Mouse (Mus musculus): ENCODE measurements around the gene Maea. TPM values are rescaled to one million over a fixed set of nuclear protein-coding genes. Genes with fewer than 3 reads are reported as not detected.
"Not testable (repeated sequence)": the region's sequence is repeated elsewhere in the genome, so short reads cannot be mapped to it uniquely, and the experiment has no call there.

Maea gene
- polyA plus RNA-seq, 1 experiment from 2014 or later: 130 TPM

- H3K27me3 ChIP-seq; H3K4me3 ChIP-seq; H3K9me3 ChIP-seq; H3K9ac ChIP-seq; H3K4me2 ChIP-seq (replicated peaks); H3K4me1 ChIP-seq; ATAC-seq (ENCODE audit: low FRiP score, low read depth); H3K27ac ChIP-seq: not testable (repeated sequence)
- WGBS: 73% methylated on average over 3 of the region's 3 CpGs
- H3K36me3 ChIP-seq: peaks cover 29% of the 10 kb centered on the region
Observed at GRCm38 (mm10) chr5:33342248-33342647, 6.9 kb downstream of the Maea start.

- no peaks in the 10 kb centered on the region for H3K9me3 ChIP-seq
- H3K4me3 ChIP-seq: no peak overlapping the region
- H3K36me3 ChIP-seq: peaks cover 29% of the 10 kb centered on the region
- H3K27ac ChIP-seq: no peak overlapping the region
- H3K4me2 ChIP-seq (replicated peaks): no peak overlapping the region
- H3K9ac ChIP-seq: no peak overlapping the region
- no peaks in the 10 kb centered on the region for H3K27me3 ChIP-seq
- no peak for ATAC-seq (ENCODE audit: low FRiP score, low read depth)
- 0 out of 2 replicates have a peak, but pooled peaks cover 4% of the 10 kb centered on the region for H3K4me1 ChIP-seq
Observed at GRCm38 (mm10) chr5:33342821-33343220, 7.5 kb downstream of the Maea start.

DNA sequence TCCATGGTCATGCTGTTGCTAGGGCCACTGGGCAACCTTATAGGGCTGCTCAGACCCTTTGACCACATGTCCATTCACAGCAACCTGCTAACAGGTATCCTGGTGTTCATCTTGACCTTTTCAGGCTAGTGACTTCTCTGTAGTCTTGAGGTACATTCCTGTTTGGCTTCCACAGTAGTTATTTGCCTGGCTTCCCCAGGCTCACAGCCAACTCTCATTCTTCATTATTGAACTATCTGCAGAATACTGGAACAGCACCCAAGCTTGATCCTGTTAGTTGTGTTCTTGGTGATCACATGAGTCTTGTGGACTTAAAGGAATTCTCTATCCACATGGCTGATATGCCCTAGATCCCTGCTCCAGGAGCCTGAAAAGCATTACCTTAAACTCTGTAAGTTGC, 8.3 kb downstream of the Maea start:
- ATAC-seq (ENCODE audit: low FRiP score, low read depth): no peak
- Histone ChIP-seq H3K36me3 (peaks cover 25% of the 10 kb centered on the region), H3K4me1 (0 out of 2 replicates have a peak, but pooled peaks cover 4% of the 10 kb centered on the region)

GRCm38 (mm10) chr5:33344070-33344469, 8.8 kb downstream of the Maea start:
- Histone ChIP-seq H3K4me1 (0 out of 2 replicates have a peak, but pooled peaks cover 4% of the 10 kb centered on the region), H3K27ac (no peak overlapping the region), H3K9me3 (no peaks in the 10 kb centered on the region), H3K36me3 (peaks cover 21% of the 10 kb centered on the region), H3K4me2 (replicated peaks) (no peak overlapping the region), H3K4me3 (no peak overlapping the region), H3K27me3 (no peaks in the 10 kb centered on the region), H3K9ac (no peak overlapping the region)
- ATAC-seq (ENCODE audit: low FRiP score, low read depth): no peak
- 95% methylated on average over 3 of the region's 3 CpGs for WGBS

More for the DNA sequence above, 8.3 kb downstream of the Maea start:
- H3K4me2 ChIP-seq (replicated peaks): no peak overlapping the region
- no peaks in the 10 kb centered on the region for H3K27me3 ChIP-seq
- no peaks in the 10 kb centered on the region for H3K9me3 ChIP-seq
- H3K27ac ChIP-seq: no peak overlapping the region
- no peak overlapping the region for H3K4me3 ChIP-seq
- no peak overlapping the region for H3K9ac ChIP-seq

GRCm38 (mm10) chr5:33347620-33348019, 12.3 kb downstream of the Maea start:
- 69% methylated on average over 3 of the region's 3 CpGs for WGBS
- H3K4me2 ChIP-seq (replicated peaks): no peak overlapping the region
- no peak for ATAC-seq (ENCODE audit: low FRiP score, low read depth)
- H3K4me3 ChIP-seq: no peak overlapping the region
- no peaks in the 10 kb centered on the region for H3K27me3 ChIP-seq
- no peak overlapping the region for H3K9ac ChIP-seq
- H3K27ac ChIP-seq: no peak overlapping the region
- peaks cover 22% of the 10 kb centered on the region for H3K4me1 ChIP-seq
- peaks cover 7% of the 10 kb centered on the region for H3K36me3 ChIP-seq
- H3K9me3 ChIP-seq: no peaks in the 10 kb centered on the region

- H3K4me3 ChIP-seq: no peak overlapping the region
- no peak overlapping the region for H3K4me2 ChIP-seq (replicated peaks)
- H3K9me3 ChIP-seq: no peaks in the 10 kb centered on the region
- peaks cover 7% of the 10 kb centered on the region for H3K36me3 ChIP-seq
- peaks cover 36% of the 10 kb centered on the region for H3K4me1 ChIP-seq
- no peak overlapping the region for H3K9ac ChIP-seq
- ATAC-seq (ENCODE audit: low FRiP score, low read depth): no peak
- 92% methylated on average over 5 of the region's 5 CpGs for WGBS
- no peak overlapping the region for H3K27ac ChIP-seq
- no peaks in the 10 kb centered on the region for H3K27me3 ChIP-seq
Observed at GRCm38 (mm10) chr5:33349205-33349604, 13.9 kb downstream of the Maea start.

- Histone ChIP-seq H3K9ac (no peak overlapping the region), H3K27ac (no peak overlapping the region), H3K36me3 (peaks cover 2% of the 10 kb centered on the region), H3K27me3 (no peaks in the 10 kb centered on the region), H3K4me3 (no peak overlapping the region), H3K4me2 (replicated peaks) (no peak overlapping the region), H3K9me3 (no peaks in the 10 kb centered on the region), H3K4me1 (peaks cover 36% of the 10 kb centered on the region)
- WGBS: 74% methylated on average over 4 of the region's 4 CpGs
- no peak for ATAC-seq (ENCODE audit: low FRiP score, low read depth)
Observed at GRCm38 (mm10) chr5:33349706-33350105, 14.4 kb downstream of the Maea start.

- peaks cover 36% of the 10 kb centered on the region for H3K4me1 ChIP-seq
- no peak overlapping the region for H3K9ac ChIP-seq
- no peaks in the 10 kb centered on the region for H3K9me3 ChIP-seq
- H3K27ac ChIP-seq: no peak overlapping the region; the same call in 1 of the 2 replicates
- ATAC-seq (ENCODE audit: low FRiP score, low read depth): no peak
- H3K27me3 ChIP-seq: no peaks in the 10 kb centered on the region
- no peak overlapping the region for H3K4me3 ChIP-seq
- H3K4me2 ChIP-seq (replicated peaks): no peak overlapping the region
- no peaks in the 10 kb centered on the region for H3K36me3 ChIP-seq
- 69% methylated on average over 3 of the region's 3 CpGs for WGBS
Observed at GRCm38 (mm10) chr5:33351556-33352272, 16.4 kb downstream of the Maea start.

GRCm38 (mm10) chr5:33352273-33352645, 16.9 kb downstream of the Maea start:
- H3K4me2 ChIP-seq (replicated peaks): no peak overlapping the region
- no peaks in the 10 kb centered on the region for H3K36me3 ChIP-seq
- H3K4me3 ChIP-seq: no peak overlapping the region
- H3K27me3 ChIP-seq: no peaks in the 10 kb centered on the region
- no peaks in the 10 kb centered on the region for H3K9me3 ChIP-seq
- H3K27ac ChIP-seq: no peak overlapping the region; the same call in 1 of the 2 replicates
- peaks cover 36% of the 10 kb centered on the region for H3K4me1 ChIP-seq
- WGBS: 61% methylated on average over 8 of the region's 8 CpGs
- ATAC-seq (ENCODE audit: low FRiP score, low read depth): no peak
- H3K9ac ChIP-seq: no peak overlapping the region

- H3K27me3 ChIP-seq: no peaks in the 10 kb centered on the region
- no peak overlapping the region for H3K27ac ChIP-seq
- H3K4me2 ChIP-seq (replicated peaks): no peak overlapping the region
Observed at GRCm38 (mm10) chr5:33353011-33353410, 17.7 kb downstream of the Maea start.

GRCm38 (mm10) chr5:33357494-33357893, 22.2 kb downstream of the Maea start:
- WGBS: 93% methylated on average over 1 of the region's 1 CpGs
- no peak overlapping the region for H3K27ac ChIP-seq
- H3K4me3 ChIP-seq: no peak overlapping the region
- no peaks in the 10 kb centered on the region for H3K27me3 ChIP-seq
- peaks cover 43% of the 10 kb centered on the region for H3K36me3 ChIP-seq
- no peaks in the 10 kb centered on the region for H3K9me3 ChIP-seq
- H3K4me1 ChIP-seq: peaks cover 15% of the 10 kb centered on the region
- ATAC-seq (ENCODE audit: low FRiP score, low read depth): no peak
- no peak overlapping the region for H3K9ac ChIP-seq
- no peak overlapping the region for H3K4me2 ChIP-seq (replicated peaks)

More at GRCm38 (mm10) chr5:33353011-33353410, 17.7 kb downstream of the Maea start:
- 29% methylated on average over 3 of the region's 3 CpGs for WGBS
- Histone ChIP-seq H3K4me3 (no peak overlapping the region), H3K9me3 (no peaks in the 10 kb centered on the region), H3K4me1 (peaks cover 36% of the 10 kb centered on the region), H3K36me3 (no peaks in the 10 kb centered on the region; the same call in 1 of the 2 replicates), H3K9ac (no peak overlapping the region)
- ATAC-seq (ENCODE audit: low FRiP score, low read depth): no peak

GRCm38 (mm10) chr5:33358467-33358866, 23.2 kb downstream of the Maea start:
- no peak overlapping the region for H3K4me2 ChIP-seq (replicated peaks)
- no peaks in the 10 kb centered on the region for H3K27me3 ChIP-seq
- H3K36me3 ChIP-seq: peaks cover 53% of the 10 kb centered on the region
- peaks cover 5% of the 10 kb centered on the region for H3K4me1 ChIP-seq
- H3K27ac ChIP-seq: no peak overlapping the region
- no peaks in the 10 kb centered on the region for H3K9me3 ChIP-seq
- H3K9ac ChIP-seq: no peak overlapping the region
- WGBS: 95% methylated on average over 4 of the region's 4 CpGs
- no peak for ATAC-seq (ENCODE audit: low FRiP score, low read depth)
- H3K4me3 ChIP-seq: no peak overlapping the region

- no peaks in the 10 kb centered on the region for H3K4me1 ChIP-seq
Observed at GRCm38 (mm10) chr5:33363263-33363662, 28.0 kb downstream of the Maea start.

More at GRCm38 (mm10) chr5:33363263-33363662, 28.0 kb downstream of the Maea start:
- Histone ChIP-seq H3K4me3 (no peak overlapping the region), H3K4me2 (replicated peaks) (no peak overlapping the region), H3K9me3 (no peaks in the 10 kb centered on the region), H3K27ac (no peak overlapping the region), H3K36me3 (peaks cover 95% of the 10 kb centered on the region), H3K27me3 (no peaks in the 10 kb centered on the region), H3K9ac (no peak overlapping the region)
- no peak for ATAC-seq (ENCODE audit: low FRiP score, low read depth)
- 96% methylated on average over 5 of the region's 5 CpGs for WGBS
